Mouse (Mus musculus): ENCODE results near the gene Numb. TPM values are rescaled to one million over a fixed set of nuclear protein-coding genes. Genes with fewer than 3 reads are reported as not detected.

The Numb gene
- polyA plus RNA-seq, 1 experiment: not detected

DNA sequence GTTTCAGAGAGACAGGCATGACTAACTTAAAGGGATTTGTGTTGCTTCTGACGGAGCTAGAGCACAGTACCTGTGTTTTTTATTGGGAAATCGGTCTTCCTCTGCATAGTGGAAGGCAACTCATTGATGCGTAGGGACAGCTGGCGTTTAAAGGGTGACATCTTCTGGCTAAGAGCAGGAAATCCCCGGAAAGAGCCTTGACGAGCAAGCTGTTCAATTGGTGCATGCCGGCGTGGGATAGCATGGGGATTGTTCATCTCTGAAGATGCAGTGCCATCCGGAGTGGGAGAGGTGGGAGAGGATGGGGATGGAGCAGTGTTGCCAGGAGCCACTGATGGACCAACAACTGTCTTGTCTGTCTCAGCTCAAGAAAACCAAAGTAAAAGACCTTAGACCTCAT is 120.8 kb downstream of the Numb start:
- 61% methylated on average over 9 of the region's 9 CpGs for WGBS
- no peak overlapping the region for H3K4me3 ChIP-seq (ENCODE audit: insufficient read depth, low read depth, low read length)

DNA sequence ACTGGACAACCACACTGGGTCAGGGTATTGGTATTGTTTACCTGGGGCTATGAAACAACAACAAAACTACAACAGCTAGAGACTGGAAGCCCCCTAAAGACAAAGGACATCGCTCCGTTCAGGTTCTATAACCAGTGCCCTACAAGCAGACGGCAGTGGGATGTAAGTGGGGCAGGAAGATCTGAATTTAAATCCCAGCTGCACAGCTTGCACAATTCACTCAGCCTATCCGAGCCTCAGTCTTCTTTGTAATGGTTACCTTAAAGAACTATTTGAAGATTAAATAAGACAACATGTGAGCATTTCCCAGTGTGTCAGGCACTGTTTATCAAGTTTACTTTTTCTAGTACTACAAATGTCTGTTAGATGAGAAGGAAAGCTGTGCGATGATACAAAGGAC is 123.4 kb downstream of the Numb start:
- no peak overlapping the region for H3K27ac ChIP-seq (ENCODE audit: insufficient read depth, low read depth, low read length)
- TF ChIP-seq CTCF (IDR thresholded peaks at IDR 0.05; ENCODE audit: insufficient read depth, low read depth, low read length) (no peak), POLR2A (IDR thresholded peaks at IDR 0.05; ENCODE audit: insufficient read depth, low read depth, low read length) (no peak)
- no peaks in the 10 kb centered on the region for H3K4me1 ChIP-seq (ENCODE audit: control insufficient read depth, insufficient read depth, low read length)
- H3K4me3 ChIP-seq (ENCODE audit: insufficient read depth, low read depth, low read length): no peak overlapping the region
- 94% methylated on average over 5 of the region's 5 CpGs for WGBS

More for the DNA sequence above, 120.8 kb downstream of the Numb start:
- H3K4me1 ChIP-seq (ENCODE audit: control insufficient read depth, insufficient read depth, low read length): no peaks in the 10 kb centered on the region
- no peak for TF ChIP-seq POLR2A (IDR thresholded peaks at IDR 0.05; ENCODE audit: insufficient read depth, low read depth, low read length)
- TF ChIP-seq CTCF (IDR thresholded peaks at IDR 0.05; ENCODE audit: insufficient read depth, low read depth, low read length): no peak
- H3K27ac ChIP-seq (ENCODE audit: insufficient read depth, low read depth, low read length): no peak overlapping the region

DNA sequence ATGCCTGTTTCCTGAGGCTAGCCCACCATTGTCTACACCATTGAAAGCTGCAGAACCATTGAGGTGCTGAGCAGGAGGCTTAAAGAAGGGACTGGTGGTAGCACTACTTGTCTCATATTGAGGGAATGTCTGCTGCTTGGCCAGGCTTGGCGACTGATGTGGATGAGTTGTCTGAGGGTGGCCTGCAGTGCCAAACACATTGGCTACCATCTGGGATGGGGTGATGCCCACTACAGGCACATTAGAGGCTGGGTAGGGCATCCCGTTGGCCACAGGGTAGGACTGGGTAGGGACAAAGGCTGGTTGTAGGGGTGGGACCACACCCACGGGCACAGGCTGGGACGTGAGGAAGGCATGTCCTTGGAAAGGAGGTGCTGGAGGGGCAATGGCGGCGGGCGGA is 126.1 kb downstream of the Numb start:
- WGBS: 95% methylated on average over 7 of the region's 7 CpGs
- no peak overlapping the region for H3K27ac ChIP-seq (ENCODE audit: insufficient read depth, low read depth, low read length)
- peaks cover 13% of the 10 kb centered on the region for H3K4me1 ChIP-seq (ENCODE audit: control insufficient read depth, insufficient read depth, low read length)
- H3K4me3 ChIP-seq (ENCODE audit: insufficient read depth, low read depth, low read length): no peak overlapping the region
- TF ChIP-seq POLR2A (IDR thresholded peaks at IDR 0.05; ENCODE audit: insufficient read depth, low read depth, low read length): no peak
- TF ChIP-seq CTCF (IDR thresholded peaks at IDR 0.05; ENCODE audit: insufficient read depth, low read depth, low read length): no peak

GRCm38 (mm10) chr12:83795051-83795450 is 126.7 kb downstream of the Numb start:
- no peak overlapping the region for H3K4me3 ChIP-seq (ENCODE audit: insufficient read depth, low read depth, low read length)
- 58% methylated on average over 2 of the region's 2 CpGs for WGBS

GRCm38 (mm10) chr12:83792706-83793410 is 128.9 kb downstream of the Numb start:
- no peak for TF ChIP-seq CTCF (IDR thresholded peaks at IDR 0.05; ENCODE audit: insufficient read depth, low read depth, low read length)
- TF ChIP-seq POLR2A (IDR thresholded peaks at IDR 0.05; ENCODE audit: insufficient read depth, low read depth, low read length): no peak
- Histone ChIP-seq H3K27ac (ENCODE audit: insufficient read depth, low read depth, low read length) (no peak overlapping the region), H3K4me3 (ENCODE audit: insufficient read depth, low read depth, low read length) (no peak overlapping the region), H3K4me1 (ENCODE audit: control insufficient read depth, insufficient read depth, low read length) (peaks cover 13% of the 10 kb centered on the region)
- 53% methylated on average over 10 of the region's 10 CpGs for WGBS

More at GRCm38 (mm10) chr12:83795051-83795450, 126.7 kb downstream of the Numb start:
- H3K4me1 ChIP-seq (ENCODE audit: control insufficient read depth, insufficient read depth, low read length): peaks cover 13% of the 10 kb centered on the region
- TF ChIP-seq POLR2A (IDR thresholded peaks at IDR 0.05; ENCODE audit: insufficient read depth, low read depth, low read length) (no peak), CTCF (IDR thresholded peaks at IDR 0.05; ENCODE audit: insufficient read depth, low read depth, low read length) (no peak)
- H3K27ac ChIP-seq (ENCODE audit: insufficient read depth, low read depth, low read length): no peak overlapping the region

- peaks cover 13% of the 10 kb centered on the region for H3K4me1 ChIP-seq (ENCODE audit: control insufficient read depth, insufficient read depth, low read length)
- H3K27ac ChIP-seq (ENCODE audit: insufficient read depth, low read depth, low read length): no peak overlapping the region
- no peak for TF ChIP-seq POLR2A (IDR thresholded peaks at IDR 0.05; ENCODE audit: insufficient read depth, low read depth, low read length)
- no peak for TF ChIP-seq CTCF (IDR thresholded peaks at IDR 0.05; ENCODE audit: insufficient read depth, low read depth, low read length)
Observed at GRCm38 (mm10) chr12:83791737-83792136, 130.0 kb downstream of the Numb start.

GRCm38 (mm10) chr12:83790749-83791148 is 131.0 kb downstream of the Numb start:
- H3K27ac ChIP-seq (ENCODE audit: insufficient read depth, low read depth, low read length): no peak overlapping the region
- H3K4me1 ChIP-seq (ENCODE audit: control insufficient read depth, insufficient read depth, low read length): peaks cover 18% of the 10 kb centered on the region
- no peak overlapping the region for H3K4me3 ChIP-seq (ENCODE audit: insufficient read depth, low read depth, low read length)
- no peak for TF ChIP-seq POLR2A (IDR thresholded peaks at IDR 0.05; ENCODE audit: insufficient read depth, low read depth, low read length)
- no peak for TF ChIP-seq CTCF (IDR thresholded peaks at IDR 0.05; ENCODE audit: insufficient read depth, low read depth, low read length)
- 76% methylated on average over 4 of the region's 4 CpGs for WGBS

More at GRCm38 (mm10) chr12:83791737-83792136, 130.0 kb downstream of the Numb start:
- WGBS: 80% methylated on average over 10 of the region's 10 CpGs
- no peak overlapping the region for H3K4me3 ChIP-seq (ENCODE audit: insufficient read depth, low read depth, low read length)

DNA sequence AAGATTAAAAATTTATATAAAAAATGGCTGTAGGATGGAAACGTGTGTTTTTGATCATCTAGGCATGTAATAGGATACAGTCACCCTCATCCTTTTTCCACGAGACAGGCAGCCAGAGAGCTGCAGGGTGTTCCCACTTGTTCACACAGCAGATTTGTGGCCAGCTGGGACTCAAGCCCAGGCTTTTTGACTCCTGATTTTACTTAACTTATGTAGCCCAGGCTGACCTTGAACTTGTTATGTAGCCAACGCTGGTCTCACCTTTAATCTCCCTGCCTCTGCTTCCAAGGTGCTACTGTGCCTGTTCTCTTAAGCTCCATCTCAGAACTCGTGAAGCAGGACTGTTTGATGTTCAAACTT is 132.0 kb downstream of the Numb start:
- TF ChIP-seq POLR2A (IDR thresholded peaks at IDR 0.05; ENCODE audit: insufficient read depth, low read depth, low read length) (no peak), CTCF (IDR thresholded peaks at IDR 0.05; ENCODE audit: insufficient read depth, low read depth, low read length) (no peak)
- H3K4me3 ChIP-seq (ENCODE audit: insufficient read depth, low read depth, low read length): no peak overlapping the region
- 73% methylated on average over 4 of the region's 4 CpGs for WGBS

DNA sequence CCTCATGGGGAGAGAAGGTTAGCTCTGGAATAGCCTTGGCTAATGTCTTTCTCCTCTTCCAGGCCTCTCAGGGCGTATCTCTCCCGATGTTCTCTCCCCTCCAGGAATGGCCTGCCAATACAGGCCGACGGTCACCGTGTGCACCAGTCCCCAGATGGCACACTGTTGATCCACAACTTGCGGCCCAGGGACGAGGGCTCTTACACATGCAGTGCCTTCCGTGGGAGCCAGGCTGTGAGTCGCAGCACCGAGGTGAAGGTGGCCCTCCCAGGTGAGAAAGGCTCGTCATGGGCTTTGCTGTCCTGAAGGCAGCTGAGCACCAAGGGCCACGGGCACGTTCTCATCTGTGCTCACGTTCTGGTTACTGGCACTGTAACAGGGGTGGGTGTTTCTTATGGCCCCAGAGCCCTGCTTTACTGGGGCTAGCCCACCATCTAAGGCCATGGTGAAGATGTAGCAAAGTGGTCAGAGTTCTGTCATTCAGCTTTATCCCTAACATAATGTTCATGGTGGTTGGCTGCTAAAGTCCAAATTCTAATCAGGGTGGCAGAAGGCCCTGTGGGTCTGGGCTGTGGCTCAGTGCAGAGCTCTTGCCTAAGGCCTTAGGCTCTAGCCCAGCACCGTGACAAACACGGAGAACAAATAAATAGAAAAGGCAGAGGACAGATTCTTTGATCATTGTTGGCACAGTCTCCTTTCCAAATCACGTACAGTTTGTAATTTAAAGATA is 132.5 kb downstream of the Numb start:
- Histone ChIP-seq H3K4me3 (ENCODE audit: insufficient read depth, low read depth, low read length) (no peak overlapping the region), H3K27ac (ENCODE audit: insufficient read depth, low read depth, low read length) (no peak overlapping the region), H3K4me1 (ENCODE audit: control insufficient read depth, insufficient read depth, low read length) (peaks cover 23% of the 10 kb centered on the region)
- no peak for TF ChIP-seq CTCF (IDR thresholded peaks at IDR 0.05; ENCODE audit: insufficient read depth, low read depth, low read length)
- no peak for TF ChIP-seq POLR2A (IDR thresholded peaks at IDR 0.05; ENCODE audit: insufficient read depth, low read depth, low read length)
- 92% methylated on average over 17 of the region's 17 CpGs for WGBS

More for the DNA sequence above, 132.0 kb downstream of the Numb start:
- Histone ChIP-seq H3K4me1 (ENCODE audit: control insufficient read depth, insufficient read depth, low read length) (peaks cover 21% of the 10 kb centered on the region), H3K27ac (ENCODE audit: insufficient read depth, low read depth, low read length) (no peak overlapping the region)
